Mouse (Mus musculus) MEL (cell line): ENCODE measurements around the gene Tcf19. TPM values are rescaled to one million over a fixed set of nuclear protein-coding genes. Genes with fewer than 3 reads are reported as not detected.

ENCODE experiments used
- DNase-seq: peaks from one replicate; pipeline ENCODE4 v3.0.0; 2011; ENCODE audit warnings: low read depth, low spot score
- H3K27ac ChIP-seq: 2 replicates; pipeline ENCODE4 v1.5.1; 2012; ENCODE audit warnings: low read depth, mild to moderate bottlenecking, control low read depth, low read length, moderate library complexity; ENCODE audit not compliant: control insufficient read depth
- H3K27me3 ChIP-seq, 2 experiments: fragments of 150-350 bp in 1 of 2; sonication (generic) in 1 of 2; 2 replicates each; pipeline ENCODE4 v1.6.1; 2012; ENCODE audit warnings: low read length in 2 of 2, mild to moderate bottlenecking in 2 of 2, improper control_type of control experiment in 1 of 2, moderate library complexity in 1 of 2; ENCODE audit not compliant: insufficient read depth in 2 of 2, control insufficient read depth in 1 of 2
- H3K36me3 ChIP-seq, 2 experiments: 2 replicates each; pipeline ENCODE4 v1.6.1; 2012 to 2014; ENCODE audit warnings: low read length in 2 of 2, improper control_type of control experiment in 1 of 2, inconsistent platforms in 1 of 2, mild to moderate bottlenecking in 1 of 2; ENCODE audit not compliant: insufficient read depth in 2 of 2, control insufficient read depth in 1 of 2
- H3K4me1 ChIP-seq, 2 experiments: fragments of 150-350 bp in 1 of 2; sonication (generic) in 1 of 2; 2 replicates each; pipeline ENCODE4 v1.6.1; 2012; ENCODE audit warnings: low read length in 2 of 2, improper control_type of control experiment in 1 of 2, mild to moderate bottlenecking in 1 of 2; ENCODE audit not compliant: insufficient read depth in 2 of 2, control insufficient read depth in 1 of 2
- H3K4me3 ChIP-seq, 2 experiments: fragments of 150-350 bp in 1 of 2; sonication (generic) in 1 of 2; 2 replicates each; pipeline ENCODE4 v1.5.1; 2012; ENCODE audit warnings: low read depth in 2 of 2, low read length in 2 of 2, mild to moderate bottlenecking in 2 of 2, moderate library complexity in 2 of 2, control low read depth in 1 of 2, improper control_type of control experiment in 1 of 2; ENCODE audit not compliant: control insufficient read depth in 1 of 2, insufficient read depth in 1 of 2
- H3K79me2 ChIP-seq: 2 replicates; pipeline ENCODE4 v1.6.1; 2012; ENCODE audit warnings: mild to moderate bottlenecking, low read length, moderate library complexity; ENCODE audit not compliant: control insufficient read depth, poor library complexity, insufficient read depth
- H3K9ac ChIP-seq: 2 replicates; pipeline ENCODE4 v1.6.1; 2012; ENCODE audit warnings: low read depth, mild to moderate bottlenecking, control low read depth, low read length, moderate library complexity; ENCODE audit not compliant: control insufficient read depth, poor library complexity, severe bottlenecking
- H3K9me3 ChIP-seq: fragments of 150-350 bp; sonication (generic); replicated peaks from 2 replicates; pipeline ENCODE4 v1.6.1; 2012; ENCODE audit warnings: mild to moderate bottlenecking, low read length, improper control_type of control experiment, moderate library complexity; ENCODE audit not compliant: insufficient read depth
- BHLHE40 ChIP-seq: IDR thresholded peaks from 2 replicates; pipeline ENCODE4 v1.6.1; 2012; ENCODE audit warnings: low read depth, mild to moderate bottlenecking, inconsistent platforms, low read length, improper control_type of control experiment, borderline replicate concordance
- CHD1 ChIP-seq: IDR thresholded peaks from 2 replicates; pipeline ENCODE4 v1.6.1; 2012; ENCODE audit warnings: low read depth, mild to moderate bottlenecking, inconsistent platforms, low read length, improper control_type of control experiment
- CTCF ChIP-seq, 3 experiments: IDR thresholded peaks in 2 of 3; conservative IDR thresholded peaks in 1 of 3; 2 replicates each; pipeline ENCODE4 v1.5.1; 2011 to 2012; ENCODE audit warnings: low read length in 3 of 3, low read depth in 2 of 3, mild to moderate bottlenecking in 2 of 3, improper control_type of control experiment in 1 of 3, inconsistent platforms in 1 of 3, mixed read lengths in 1 of 3, moderate library complexity in 1 of 3; ENCODE audit not compliant: control insufficient read depth in 1 of 3, insufficient read depth in 1 of 3, poor library complexity in 1 of 3, severe bottlenecking in 1 of 3
- ELF1 ChIP-seq: IDR thresholded peaks from 2 replicates; pipeline ENCODE4 v1.6.1; 2014; ENCODE audit warnings: low read depth, mild to moderate bottlenecking, inconsistent platforms, low read length, improper control_type of control experiment, moderate library complexity
- EP300 ChIP-seq, 2 experiments: IDR thresholded peaks; 2 replicates each; pipeline ENCODE4 v1.6.1; 2011; ENCODE audit warnings: improper control_type of control experiment in 2 of 2, low read length in 2 of 2, low read depth in 1 of 2, mild to moderate bottlenecking in 1 of 2
- GABPA ChIP-seq: IDR thresholded peaks from 2 replicates; pipeline ENCODE4 v1.6.1; 2012; ENCODE audit warnings: low read depth, mild to moderate bottlenecking, inconsistent platforms, low read length, improper control_type of control experiment, moderate library complexity
- GATA1 ChIP-seq: IDR thresholded peaks from 2 replicates; pipeline ENCODE4 v1.6.1; 2011; ENCODE audit warnings: low read depth, low read length, improper control_type of control experiment
- KAT2A ChIP-seq: conservative IDR thresholded peaks from 2 replicates; pipeline ENCODE4 v1.6.1; 2012; ENCODE audit warnings: low read depth, low read length, improper control_type of control experiment, inconsistent platforms
- MAZ ChIP-seq: IDR thresholded peaks from 2 replicates; pipeline ENCODE4 v1.6.1; 2012; ENCODE audit warnings: low read depth, mild to moderate bottlenecking, inconsistent platforms, low read length, improper control_type of control experiment
- MEF2A ChIP-seq: IDR thresholded peaks from 2 replicates; pipeline ENCODE4 v1.6.1; 2014; ENCODE audit warnings: low read depth, mild to moderate bottlenecking, inconsistent platforms, low read length, improper control_type of control experiment; ENCODE audit not compliant: poor library complexity, insufficient replicate concordance, severe bottlenecking; ENCODE audit errors: extremely low read depth
- MYB ChIP-seq: IDR thresholded peaks from 2 replicates; pipeline ENCODE4 v1.6.1; 2011; ENCODE audit warnings: mild to moderate bottlenecking, low read depth, low read length, improper control_type of control experiment
- NELFE ChIP-seq: IDR thresholded peaks from 2 replicates; pipeline ENCODE4 v1.6.1; 2011; ENCODE audit warnings: low read depth, low read length, improper control_type of control experiment
- NRF1 ChIP-seq: IDR thresholded peaks from 2 replicates; pipeline ENCODE4 v1.6.1; 2014; ENCODE audit warnings: low read depth, mild to moderate bottlenecking, inconsistent platforms, low read length, improper control_type of control experiment, moderate library complexity; ENCODE audit not compliant: poor library complexity, insufficient read depth, severe bottlenecking
- POLR2AphosphoS2 ChIP-seq: IDR thresholded peaks from 2 replicates; pipeline ENCODE4 v1.6.1; 2011; ENCODE audit warnings: low read length, improper control_type of control experiment
- POLR2AphosphoS5 ChIP-seq: IDR thresholded peaks from 2 replicates; pipeline ENCODE4 v1.6.1; 2012; ENCODE audit warnings: low read depth, borderline replicate concordance, mild to moderate bottlenecking, inconsistent platforms, low read length, moderate library complexity, mixed read lengths
- RAD21 ChIP-seq: IDR thresholded peaks from 2 replicates; pipeline ENCODE4 v1.6.1; 2011; ENCODE audit warnings: mild to moderate bottlenecking, low read depth, low read length, improper control_type of control experiment
- USF2 ChIP-seq, 2 experiments: IDR thresholded peaks; 2 replicates each; pipeline ENCODE4 v1.6.1; 2011 to 2012; ENCODE audit warnings: improper control_type of control experiment in 2 of 2, low read length in 2 of 2, borderline replicate concordance in 1 of 2, inconsistent platforms in 1 of 2, low read depth in 1 of 2, mild to moderate bottlenecking in 1 of 2; ENCODE audit not compliant: insufficient read depth in 1 of 2
- ZC3H11A ChIP-seq: IDR thresholded peaks from 2 replicates; pipeline ENCODE4 v1.6.1; 2012; ENCODE audit warnings: low read depth, mild to moderate bottlenecking, inconsistent platforms, low read length, improper control_type of control experiment
- ZMIZ1 ChIP-seq: IDR thresholded peaks from 2 replicates; pipeline ENCODE4 v1.6.1; 2012; ENCODE audit warnings: low read depth, mild to moderate bottlenecking, inconsistent platforms, low read length, improper control_type of control experiment, moderate library complexity
- ZNF384 ChIP-seq: IDR thresholded peaks from 2 replicates; pipeline ENCODE4 v1.6.1; 2012; ENCODE audit warnings: low read depth, mild to moderate bottlenecking, inconsistent platforms, low read length, improper control_type of control experiment
- polyA plus RNA-seq, 2 experiments: library from polyadenylated mRNA; stranded (reverse) in 1 of 2; unstranded in 1 of 2; fragments of >175 nt in 1 of 2; fragments of >200 nt in 1 of 2; gene quantifications; 2 replicates each; pipeline versions ENCODE4 v1.2.1 to v1.2.4; 2012; ENCODE audit warnings: low replicate concordance in 2 of 2, low read depth in 1 of 2; ENCODE audit not compliant: insufficient read length in 2 of 2, insufficient read depth in 1 of 2, missing spikeins in 1 of 2
- total RNA-seq: library from RNA; depleted of rRNA; stranded (reverse); fragments of 300-350 nt; gene quantifications from 2 replicates; pipeline ENCODE4 v1.2.3, GENCODE M21; 2012

Tcf19 gene
- total and polyA plus RNA-seq, 3 experiments = 16.6 to 25.7 TPM; not detected in 1

DNA sequence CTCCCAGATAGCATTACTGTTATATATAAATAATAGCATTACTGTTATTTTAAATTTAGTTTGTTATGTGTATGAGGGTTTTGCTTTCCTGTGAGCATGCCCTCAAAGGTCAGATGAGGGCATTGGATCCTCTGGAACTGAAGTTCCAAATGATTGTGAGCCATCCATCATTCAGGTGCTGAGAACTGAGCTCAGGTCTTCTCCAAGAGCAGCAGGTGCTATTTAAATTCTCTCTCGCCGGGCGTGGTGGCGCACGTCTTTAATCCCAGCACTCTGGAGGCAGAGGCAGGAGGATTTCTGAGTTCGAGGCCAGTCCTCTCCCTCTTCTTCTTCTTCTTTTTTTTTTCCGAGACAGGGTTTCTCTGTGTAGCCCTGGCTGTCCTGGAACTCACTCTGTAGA is 19.5 kb downstream of the Tcf19 start (continued):
- TF ChIP-seq GABPA = no peak

DNA sequence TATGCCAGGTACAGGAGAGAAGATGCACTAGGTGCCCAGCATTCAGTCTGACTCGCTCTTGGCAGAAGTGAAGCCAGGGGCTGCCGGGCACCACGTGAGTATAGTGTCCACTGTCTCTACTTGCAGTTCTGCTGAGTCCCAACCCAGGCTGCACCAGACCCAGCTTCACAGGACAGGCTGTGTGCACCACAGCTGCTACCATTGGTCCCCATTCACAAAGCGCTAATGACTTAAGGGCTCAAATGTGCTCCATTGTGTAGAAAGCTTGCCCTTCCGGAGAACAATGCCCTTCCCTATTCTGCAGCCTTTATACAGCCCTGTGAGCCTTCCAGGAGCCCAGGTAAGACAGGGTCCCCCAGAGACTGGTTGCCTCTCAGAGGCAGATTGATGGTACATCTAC is 26.3 kb downstream of the Tcf19 start:
- TF ChIP-seq ZC3H11A = no peak
- no peak for TF ChIP-seq NELFE
- TF ChIP-seq ELF1 = no peak
- no peak for TF ChIP-seq EP300 (IDR thresholded peaks at IDR 0.05; ENCODE audit: low read depth in 1 of 2, low read length in 2 of 2)
- no peak for TF ChIP-seq GATA1
- no peak for TF ChIP-seq MYB
- TF ChIP-seq KAT2A = no peak
- TF ChIP-seq ZNF384 = no peak
- no peak for TF ChIP-seq CTCF (IDR thresholded peaks at IDR 0.05 in 2 of 3, conservative IDR thresholded peaks at IDR 0.05 in 1 of 3; ENCODE audit: control insufficient read depth in 1 of 3, insufficient read depth in 1 of 3, low read depth in 2 of 3, low read length in 3 of 3, poor library complexity in 1 of 3, severe bottlenecking in 1 of 3)
- no peak for TF ChIP-seq BHLHE40
- no peak for TF ChIP-seq ZMIZ1
- TF ChIP-seq MEF2A = no peak
- TF ChIP-seq NRF1 = no peak
- TF ChIP-seq POLR2AphosphoS5 = no peak
- TF ChIP-seq POLR2AphosphoS2 = no peak
- no peak for TF ChIP-seq MAZ
- TF ChIP-seq RAD21 = no peak
- no peak for TF ChIP-seq CHD1
- no peak for TF ChIP-seq USF2 (IDR thresholded peaks at IDR 0.05; ENCODE audit: borderline replicate concordance in 1 of 2, insufficient read depth in 1 of 2, low read depth in 1 of 2, low read length in 2 of 2)
- H3K79me2 ChIP-seq = no peaks in the 10 kb centered on the region
- no peaks in the 10 kb centered on the region for H3K36me3 ChIP-seq
- H3K9me3 ChIP-seq = no peaks in the 10 kb centered on the region
- no peak overlapping the region for H3K27ac ChIP-seq
- no peak for DNase-seq
- H3K9ac ChIP-seq = no peak overlapping the region
- H3K27me3 ChIP-seq = peaks cover 1 to 4% of the 10 kb centered on the region in 2 experiments; a peak in 2 of 4 replicates
- no peaks in the 10 kb centered on the region for H3K4me1 ChIP-seq
- H3K4me3 ChIP-seq = no peak overlapping the region
